Mouse (Mus musculus): Measurements from ENCODE around the gene Pdk4.

Pdk4 gene

GRCm38 (mm10) chr6:5444331-5444898, 51.7 kb downstream of the Pdk4 start:
- no peak for DNase-seq

DNA sequence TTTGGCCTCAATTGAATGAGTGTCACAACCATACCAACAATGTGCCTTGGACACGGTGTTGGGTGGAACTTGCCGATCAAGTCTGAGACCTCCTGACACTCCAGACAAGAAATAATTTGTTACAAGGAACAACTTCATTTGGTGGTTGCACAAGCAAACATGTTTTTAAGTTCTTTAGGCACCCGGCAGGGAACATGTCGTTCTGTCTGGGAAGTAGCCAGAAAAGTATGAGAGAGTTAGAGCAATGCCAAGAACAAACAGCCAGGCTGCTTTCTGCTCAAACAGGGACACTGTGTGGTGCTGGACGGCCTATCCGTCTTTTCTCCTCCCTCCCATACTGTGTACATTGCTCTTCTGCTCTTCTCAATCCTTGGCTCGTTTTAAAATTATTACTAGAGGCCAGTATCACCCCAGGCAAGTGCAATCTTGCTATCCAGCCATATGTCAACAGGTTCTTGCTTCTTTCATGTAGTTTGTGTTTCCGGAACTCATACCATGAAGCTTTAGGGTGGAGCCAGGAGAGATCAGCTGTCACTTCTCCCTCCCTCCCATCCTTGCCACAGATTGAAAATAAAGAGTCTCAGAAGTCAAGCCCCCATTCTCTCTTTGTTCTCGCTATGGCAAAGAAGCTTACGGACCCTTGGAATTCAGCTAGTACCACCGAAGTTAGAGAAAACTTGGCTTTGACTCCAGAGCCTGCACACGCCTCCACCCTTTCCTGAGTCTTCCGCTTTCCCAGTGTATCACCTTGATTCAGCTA, 52.8 kb downstream of the Pdk4 start:
- DNase-seq, result peak; percentile 17 to 23

- DNase-seq, result no peak
Observed at GRCm38 (mm10) chr6:5442316-5443085, 53.6 kb downstream of the Pdk4 start.

GRCm38 (mm10) chr6:5441221-5441620, 54.9 kb downstream of the Pdk4 start:
- no peak for DNase-seq

- no peak for DNase-seq
Observed at GRCm38 (mm10) chr6:5437757-5438156, 58.4 kb downstream of the Pdk4 start.

GRCm38 (mm10) chr6:5433887-5434286, 62.2 kb downstream of the Pdk4 start:
- DNase-seq, result no peak

Data from kidney, adult 8-10 months (tissue).